Mouse (Mus musculus) neural tube, embryonic 14.5 days (tissue): ENCODE results near the gene Nid1. TPM values are rescaled to one million over a fixed set of nuclear protein-coding genes. Genes with fewer than 3 reads are reported as not detected.
A peak's percentile ranks its signal among the peaks of the same experiment; 100 is the strongest.

ENCODE experiments used
- ATAC-seq: fragments of 200-750 bp; cut with Nextera tagmentation; 2 replicates; pipeline ENCODE4 v1.8.0; 2017; ENCODE audit warnings: low read depth, mild to moderate bottlenecking, moderate TSS enrichment, moderate library complexity
- H3K27ac ChIP-seq: fragments of 300-500 bp; sonication (generic); 2 replicates; pipeline ENCODE4 v1.5.1; 2014; ENCODE audit warnings: low read depth, mild to moderate bottlenecking, control low read depth, low read length, moderate library complexity, mixed read lengths
- H3K27me3 ChIP-seq: fragments of 300-500 bp; sonication (generic); 2 replicates; pipeline ENCODE4 v1.6.1; 2014; ENCODE audit warnings: low read length; ENCODE audit not compliant: control insufficient read depth, insufficient read depth
- H3K36me3 ChIP-seq: fragments of 300-500 bp; sonication (generic); 2 replicates; pipeline ENCODE4 v1.6.1; 2014; ENCODE audit warnings: low read length, mixed read lengths; ENCODE audit not compliant: control insufficient read depth, insufficient read depth
- H3K4me1 ChIP-seq: fragments of 300-500 bp; sonication (generic); 2 replicates; pipeline ENCODE4 v1.6.1; 2014; ENCODE audit warnings: low read length; ENCODE audit not compliant: control insufficient read depth, insufficient read depth
- H3K4me2 ChIP-seq: fragments of 300-500 bp; sonication (generic); 2 replicates; pipeline ENCODE4 v1.6.1; 2014; ENCODE audit warnings: mild to moderate bottlenecking, low read depth, low read length, control low read depth
- H3K4me3 ChIP-seq: fragments of 300-500 bp; sonication (generic); 2 replicates; pipeline ENCODE4 v1.5.1; 2014; ENCODE audit warnings: low read depth, low read length, control low read depth, mixed read lengths
- H3K9ac ChIP-seq: fragments of 300-500 bp; sonication (generic); replicated peaks from 2 replicates; pipeline ENCODE4 v1.6.1; 2014; ENCODE audit warnings: low read depth, mild to moderate bottlenecking, control low read depth, low read length, mixed read lengths
- H3K9me3 ChIP-seq: fragments of 300-500 bp; sonication (generic); 2 replicates; pipeline ENCODE4 v1.6.1; 2016; ENCODE audit warnings: low read length; ENCODE audit not compliant: control insufficient read depth
- WGBS: fragments of 180-500 bp; shearing (Covaris S2); extraction: QIAGEN DNeasy Blood & Tissue Kit; methylation state at CpG from one replicate; pipeline ENCODE4 v1.1.7; 2014; 5-methylcytosine and 5-hydroxymethylcytosine counted together
- polyA plus RNA-seq: library from polyadenylated mRNA; unstranded; fragments of >200 nt; fragmentation: Nextera tagmentation; extraction: Ambion mirVana; gene quantifications from 2 replicates; pipeline ENCODE4 v1.2.1, GENCODE M21; 2014

The Nid1 gene
- polyA plus RNA-seq, 1 experiment from 2014 or later, result 39.1 TPM

DNA sequence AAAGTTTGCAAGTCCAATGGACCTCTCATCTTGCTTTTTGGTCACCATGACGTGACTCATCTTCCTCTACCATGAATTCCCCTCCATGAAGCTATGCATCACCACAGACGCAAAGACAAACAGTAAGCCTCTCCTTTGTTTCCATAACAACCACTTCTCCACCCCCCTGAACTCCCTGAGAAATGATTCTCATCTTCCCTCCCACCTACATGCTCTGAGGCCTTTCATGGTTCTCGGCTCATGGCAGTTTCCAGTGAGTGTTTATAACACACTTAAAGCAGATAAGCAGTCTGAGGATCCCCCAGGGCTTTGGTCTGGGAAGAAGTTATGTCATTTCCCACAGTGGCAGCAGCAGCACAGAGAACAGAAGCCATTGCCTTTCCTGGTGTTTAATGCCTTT is 56.2 kb downstream of the Nid1 start:
- 46% methylated on average over 3 of the region's 3 CpGs for WGBS
- H3K4me2 ChIP-seq, result no peak overlapping the region
- H3K36me3 ChIP-seq, result no peaks in the 10 kb centered on the region
- ATAC-seq, result peak; percentile 58
- no peak overlapping the region for H3K4me3 ChIP-seq
- no peak overlapping the region for H3K9ac ChIP-seq
- H3K27me3 ChIP-seq, result no peaks in the 10 kb centered on the region
- no peak overlapping the region for H3K27ac ChIP-seq
- no peaks in the 10 kb centered on the region for H3K9me3 ChIP-seq
- no peaks in the 10 kb centered on the region for H3K4me1 ChIP-seq

DNA sequence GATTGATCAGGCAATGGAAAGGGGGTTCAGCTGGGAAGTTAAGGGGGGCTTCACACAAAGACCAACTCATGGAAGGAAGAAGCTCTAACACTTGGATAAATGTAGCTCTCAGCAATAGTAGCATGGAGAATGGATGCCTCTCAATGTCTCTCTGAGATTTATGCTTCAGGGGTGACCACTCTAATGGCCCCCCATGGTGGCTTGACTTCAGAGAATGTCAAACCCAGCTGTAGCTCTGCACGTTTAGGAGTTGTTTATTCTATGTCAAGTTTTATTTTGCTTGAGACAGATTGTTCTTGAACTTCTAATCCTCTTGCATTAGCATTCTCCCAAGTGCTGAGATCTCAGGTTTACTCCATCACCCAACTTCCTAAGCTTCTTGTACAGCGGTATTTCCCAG is 60.7 kb downstream of the Nid1 start:
- H3K27ac ChIP-seq, result no peak overlapping the region
- no peak overlapping the region for H3K4me3 ChIP-seq
- no peaks in the 10 kb centered on the region for H3K9me3 ChIP-seq
- ATAC-seq, result no peak
- WGBS, result 56% methylated on average over 2 of the region's 2 CpGs
- no peak overlapping the region for H3K9ac ChIP-seq
- no peaks in the 10 kb centered on the region for H3K36me3 ChIP-seq
- H3K4me1 ChIP-seq, result no peaks in the 10 kb centered on the region
- H3K4me2 ChIP-seq, result no peak overlapping the region
- H3K27me3 ChIP-seq, result no peaks in the 10 kb centered on the region

DNA sequence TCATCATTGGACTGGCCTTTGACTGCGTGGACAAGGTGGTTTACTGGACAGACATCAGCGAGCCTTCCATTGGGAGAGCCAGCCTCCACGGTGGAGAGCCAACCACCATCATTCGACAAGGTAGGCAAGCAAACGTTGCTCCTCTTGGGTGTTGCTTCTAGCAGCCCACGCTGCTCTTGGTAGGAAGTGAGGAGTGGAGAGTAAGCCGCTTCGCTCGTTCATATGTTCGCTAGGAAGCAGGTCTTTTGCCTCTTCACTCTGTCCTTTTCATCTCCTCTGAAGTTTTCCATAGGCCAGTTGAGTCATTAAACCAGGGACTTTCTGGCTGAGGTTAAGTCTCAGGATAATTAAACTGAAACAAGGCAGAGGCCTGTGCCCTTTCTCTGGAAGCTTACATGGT is 65.1 kb downstream of the Nid1 start:
- Histone ChIP-seq H3K4me1 (no peaks in the 10 kb centered on the region), H3K27me3 (no peaks in the 10 kb centered on the region), H3K27ac (no peak overlapping the region), H3K9ac (no peak overlapping the region), H3K4me3 (no peak overlapping the region), H3K4me2 (no peak overlapping the region), H3K36me3 (no peaks in the 10 kb centered on the region), H3K9me3 (no peaks in the 10 kb centered on the region)
- no peak for ATAC-seq
- WGBS, result 95% methylated on average over 10 of the region's 10 CpGs

DNA sequence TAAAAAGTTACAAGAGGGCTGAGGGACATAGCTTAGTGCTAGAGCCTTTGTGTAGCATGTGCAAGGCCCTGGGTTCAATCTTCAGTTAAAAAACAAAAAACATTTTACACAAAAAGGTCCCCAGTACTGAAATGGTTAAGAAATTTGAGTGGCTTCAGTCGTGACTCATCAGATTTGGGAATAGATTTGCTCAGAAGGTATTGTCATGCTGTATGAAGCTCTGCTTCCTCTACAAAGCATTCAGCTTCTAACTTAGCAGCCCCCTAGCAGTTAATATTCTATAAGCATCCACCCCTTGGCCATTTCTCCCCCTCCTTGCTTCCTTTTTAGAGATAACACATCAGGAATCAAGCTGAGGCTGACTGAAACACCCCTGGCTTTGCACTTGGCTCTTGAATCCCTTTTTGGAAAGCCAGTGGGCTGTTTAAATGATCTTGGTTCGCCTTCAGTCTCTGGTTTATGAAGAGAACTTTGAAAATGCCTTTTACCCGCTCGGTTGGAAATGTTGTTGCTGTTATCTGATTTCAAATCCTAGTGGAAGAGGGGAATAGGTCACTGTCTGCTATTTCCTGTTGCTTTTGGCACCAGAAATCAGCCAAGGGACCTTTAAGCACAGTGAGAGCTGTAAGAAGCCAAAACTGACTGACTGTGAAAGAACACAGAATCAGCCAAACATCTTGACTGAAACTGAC is 66.5 kb downstream of the Nid1 start:
- H3K9ac ChIP-seq, result no peak overlapping the region
- H3K4me2 ChIP-seq, result no peak overlapping the region
- no peak overlapping the region for H3K4me3 ChIP-seq
- ATAC-seq, result no peak
- no peak overlapping the region for H3K27ac ChIP-seq
- WGBS, result 72% methylated on average over 4 of the region's 4 CpGs
- no peaks in the 10 kb centered on the region for H3K4me1 ChIP-seq
- no peaks in the 10 kb centered on the region for H3K9me3 ChIP-seq
- no peaks in the 10 kb centered on the region for H3K36me3 ChIP-seq
- H3K27me3 ChIP-seq, result no peaks in the 10 kb centered on the region

DNA sequence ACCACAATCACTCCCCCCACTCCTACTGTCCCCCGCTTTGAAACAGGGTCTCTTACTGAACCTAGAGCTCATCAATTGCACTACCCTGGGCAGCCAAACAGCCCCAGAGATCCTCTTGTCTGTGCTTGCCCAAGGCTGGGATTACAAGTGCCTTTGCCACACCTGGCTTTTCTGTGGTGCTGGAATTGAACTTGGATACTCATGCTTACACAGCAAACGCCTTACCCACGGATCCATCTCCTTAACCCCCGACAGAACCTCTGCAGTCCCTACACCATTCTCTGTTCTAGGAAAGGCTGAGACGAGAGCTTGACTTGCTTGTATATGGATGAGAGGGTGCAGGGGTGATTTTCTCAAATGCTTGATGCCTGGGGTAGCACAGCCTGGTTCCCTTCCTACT is 67.7 kb downstream of the Nid1 start:
- Histone ChIP-seq H3K36me3 (no peaks in the 10 kb centered on the region), H3K9me3 (no peaks in the 10 kb centered on the region), H3K4me3 (no peak overlapping the region), H3K9ac (no peak overlapping the region), H3K4me1 (no peaks in the 10 kb centered on the region), H3K4me2 (no peak overlapping the region), H3K27ac (no peak overlapping the region), H3K27me3 (no peaks in the 10 kb centered on the region)
- WGBS, result 91% methylated on average over 5 of the region's 5 CpGs
- no peak for ATAC-seq

GRCm38 (mm10) chr13:13506556-13506955 is 69.2 kb downstream of the Nid1 start:
- Histone ChIP-seq H3K4me1 (no peaks in the 10 kb centered on the region), H3K27ac (no peak overlapping the region), H3K4me2 (no peak overlapping the region), H3K4me3 (no peak overlapping the region), H3K27me3 (no peaks in the 10 kb centered on the region), H3K9ac (no peak overlapping the region), H3K36me3 (no peaks in the 10 kb centered on the region), H3K9me3 (no peaks in the 10 kb centered on the region)
- 93% methylated on average over 5 of the region's 5 CpGs for WGBS
- no peak for ATAC-seq

DNA sequence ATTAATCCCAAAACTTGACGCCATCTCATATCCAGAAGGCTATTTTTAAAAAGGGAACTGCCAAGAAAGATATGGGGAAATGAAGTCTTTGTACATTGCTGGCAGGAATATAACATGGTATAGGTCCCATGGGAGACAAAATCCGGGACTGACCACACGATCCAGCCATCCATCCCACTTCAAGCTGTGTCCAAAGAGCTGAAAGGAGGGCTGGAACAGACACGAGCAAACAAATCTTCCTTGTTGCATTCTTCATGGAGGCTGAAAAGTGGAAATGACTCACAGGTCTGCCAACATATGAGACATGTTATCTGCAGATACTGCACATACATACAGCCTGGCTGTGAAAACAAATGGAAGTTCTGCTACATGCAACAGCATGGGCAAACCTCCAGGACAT is 77.5 kb downstream of the Nid1 start:
- Histone ChIP-seq H3K4me2 (no peak overlapping the region), H3K9ac (no peak overlapping the region), H3K27ac (no peak overlapping the region), H3K27me3 (no peaks in the 10 kb centered on the region), H3K9me3 (no peaks in the 10 kb centered on the region), H3K36me3 (no peaks in the 10 kb centered on the region), H3K4me1 (no peaks in the 10 kb centered on the region), H3K4me3 (no peak overlapping the region)
- ATAC-seq, result no peak
- 79% methylated on average over 4 of the region's 4 CpGs for WGBS

GRCm38 (mm10) chr13:13516376-13517225 is 79.2 kb downstream of the Nid1 start:
- H3K4me2 ChIP-seq, result no peak overlapping the region

GRCm38 (mm10) chr13:13518114-13518513 is 80.8 kb downstream of the Nid1 start:
- Histone ChIP-seq H3K36me3 (no peaks in the 10 kb centered on the region), H3K4me1 (no peaks in the 10 kb centered on the region), H3K27me3 (no peaks in the 10 kb centered on the region), H3K27ac (no peak overlapping the region), H3K9me3 (no peaks in the 10 kb centered on the region), H3K4me3 (no peak overlapping the region), H3K4me2 (no peak overlapping the region), H3K9ac (no peak overlapping the region)
- no peak for ATAC-seq
- 88% methylated on average over 7 of the region's 7 CpGs for WGBS

More at GRCm38 (mm10) chr13:13516376-13517225, 79.2 kb downstream of the Nid1 start:
- ATAC-seq, result peak; percentile 83
- Histone ChIP-seq H3K36me3 (no peaks in the 10 kb centered on the region), H3K4me1 (no peaks in the 10 kb centered on the region), H3K9me3 (no peaks in the 10 kb centered on the region), H3K27ac (no peak overlapping the region), H3K27me3 (no peaks in the 10 kb centered on the region), H3K4me3 (no peak overlapping the region), H3K9ac (no peak overlapping the region)
- WGBS, result 48% methylated on average over 17 of the region's 17 CpGs
